Mouse (Mus musculus) R1 (cell line): ENCODE measurements at regions not wholly inside any gene's neighbourhood (a gene's known extent, or its start where the extent isn't known, plus 50 kb on each side); places are given as distances from the start of the nearest gene placed in this dataset.

Experiments used
- DNase-seq: peaks from one replicate; pipeline ENCODE4 v3.0.0-alpha.2; 2018; ENCODE audit warnings: low read depth, low spot score

- no peak for DNase-seq
Measured at GRCm38 (mm10) chr13:97360551-97360950, 119.6 kb downstream of the Enc1 start.

DNA sequence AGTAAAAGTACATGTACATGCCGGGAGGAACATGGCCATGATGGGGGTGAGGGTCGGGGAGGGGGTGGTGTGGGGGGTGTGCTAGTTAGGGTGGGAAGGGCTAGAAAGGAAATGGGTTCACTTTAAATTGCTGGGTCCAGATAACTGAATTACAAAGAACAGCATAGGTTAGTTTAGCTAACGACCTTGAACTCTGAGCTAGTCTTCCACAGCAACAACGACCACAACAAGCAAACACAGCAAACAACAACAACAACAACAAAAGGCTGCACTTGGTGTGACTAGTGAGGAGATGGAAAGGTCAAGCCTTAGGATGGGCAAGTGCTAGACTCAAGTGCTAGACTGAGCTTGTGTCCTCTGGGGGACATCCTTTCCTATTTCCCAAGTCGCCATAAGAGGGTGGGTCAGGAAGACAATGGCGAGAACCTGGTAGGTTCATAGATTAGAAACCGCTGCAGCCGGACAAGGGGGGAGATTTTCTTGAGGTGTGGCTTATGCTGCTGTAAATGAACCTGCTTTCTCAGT is 117.9 kb downstream of the Enc1 start:
- DNase-seq, result peak; percentile 94

- DNase-seq, result no peak
Measured at GRCm38 (mm10) chr13:97358261-97358660, 117.4 kb downstream of the Enc1 start.

GRCm38 (mm10) chr13:97356923-97357807 is 116.3 kb downstream of the Enc1 start:
- no peak for DNase-seq

- DNase-seq, result peak; percentile 90
Measured at GRCm38 (mm10) chr13:97355411-97355810, 114.5 kb downstream of the Enc1 start.

- no peak for DNase-seq
Measured at GRCm38 (mm10) chr13:97347696-97348095, 106.8 kb downstream of the Enc1 start.

DNA sequence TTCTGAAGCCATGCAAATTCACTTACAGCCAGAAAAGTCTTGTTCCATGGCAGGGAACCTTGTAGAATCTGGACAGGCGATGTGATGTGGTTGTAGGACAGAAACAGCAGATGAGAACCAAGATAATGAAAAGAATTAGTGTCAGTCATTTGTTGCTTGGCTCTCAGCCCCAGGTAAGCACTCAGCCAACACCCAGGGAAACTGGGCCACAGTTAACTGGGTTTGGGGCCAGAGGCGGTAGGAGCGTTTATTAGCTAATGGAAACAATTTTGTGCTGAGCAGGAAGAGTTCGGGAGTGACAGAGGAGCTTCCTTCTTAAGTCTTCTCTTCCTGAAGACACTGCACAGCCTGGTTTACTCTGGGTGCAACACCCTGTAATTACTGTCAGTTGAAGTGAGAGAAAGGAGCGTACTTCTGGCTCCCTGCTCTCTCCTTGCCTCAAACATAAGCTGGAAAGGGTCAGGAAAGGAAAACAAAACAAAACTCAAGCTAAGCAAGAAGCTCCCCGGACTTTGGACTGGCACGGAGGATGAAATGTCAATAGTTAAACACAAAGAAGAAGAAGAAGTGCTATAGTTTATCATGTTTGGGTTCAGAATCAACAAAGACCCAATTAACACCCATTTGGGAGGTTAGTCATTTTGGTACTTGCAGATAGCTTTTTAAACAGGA is 100.4 kb downstream of the Enc1 start:
- no peak for DNase-seq

DNA sequence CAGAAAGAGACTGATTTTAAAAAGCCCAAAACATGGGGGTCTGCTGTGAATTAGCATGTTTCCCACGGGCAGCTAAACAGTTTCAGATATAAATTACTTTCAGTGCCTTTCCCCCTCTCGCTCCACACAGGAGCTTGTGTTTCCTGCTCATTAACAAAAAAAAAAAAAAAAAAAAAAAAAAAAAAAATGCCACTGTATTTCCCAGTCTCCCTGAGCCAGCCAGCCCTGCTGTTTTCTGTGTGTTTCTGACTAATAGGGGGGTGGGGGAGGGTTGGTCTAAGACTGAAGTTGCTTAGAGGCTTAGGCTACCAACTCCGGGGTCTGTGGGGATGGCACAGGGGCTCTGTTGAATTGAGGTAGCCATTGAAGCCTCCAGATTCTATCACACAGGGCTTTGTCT is 97.0 kb downstream of the Enc1 start:
- DNase-seq, result no peak

GRCm38 (mm10) chr13:97337296-97337731 is 96.4 kb downstream of the Enc1 start:
- no peak for DNase-seq

- peak; percentile 76 for DNase-seq
Measured at GRCm38 (mm10) chr13:97333801-97334534, 93.1 kb downstream of the Enc1 start.

- peak; percentile 51 for DNase-seq
Measured at GRCm38 (mm10) chr13:97331072-97331471, 90.2 kb downstream of the Enc1 start.

- peak; percentile 83 for DNase-seq
Measured at GRCm38 (mm10) chr13:97321307-97321706, 80.4 kb downstream of the Enc1 start.

GRCm38 (mm10) chr13:97320756-97321155 is 79.9 kb downstream of the Enc1 start:
- peak; percentile 95 for DNase-seq

- peak; percentile 87 for DNase-seq
Measured at GRCm38 (mm10) chr13:97320298-97320697, 79.4 kb downstream of the Enc1 start.

GRCm38 (mm10) chr13:97317633-97318032 is 76.7 kb downstream of the Enc1 start:
- DNase-seq, result no peak

DNA sequence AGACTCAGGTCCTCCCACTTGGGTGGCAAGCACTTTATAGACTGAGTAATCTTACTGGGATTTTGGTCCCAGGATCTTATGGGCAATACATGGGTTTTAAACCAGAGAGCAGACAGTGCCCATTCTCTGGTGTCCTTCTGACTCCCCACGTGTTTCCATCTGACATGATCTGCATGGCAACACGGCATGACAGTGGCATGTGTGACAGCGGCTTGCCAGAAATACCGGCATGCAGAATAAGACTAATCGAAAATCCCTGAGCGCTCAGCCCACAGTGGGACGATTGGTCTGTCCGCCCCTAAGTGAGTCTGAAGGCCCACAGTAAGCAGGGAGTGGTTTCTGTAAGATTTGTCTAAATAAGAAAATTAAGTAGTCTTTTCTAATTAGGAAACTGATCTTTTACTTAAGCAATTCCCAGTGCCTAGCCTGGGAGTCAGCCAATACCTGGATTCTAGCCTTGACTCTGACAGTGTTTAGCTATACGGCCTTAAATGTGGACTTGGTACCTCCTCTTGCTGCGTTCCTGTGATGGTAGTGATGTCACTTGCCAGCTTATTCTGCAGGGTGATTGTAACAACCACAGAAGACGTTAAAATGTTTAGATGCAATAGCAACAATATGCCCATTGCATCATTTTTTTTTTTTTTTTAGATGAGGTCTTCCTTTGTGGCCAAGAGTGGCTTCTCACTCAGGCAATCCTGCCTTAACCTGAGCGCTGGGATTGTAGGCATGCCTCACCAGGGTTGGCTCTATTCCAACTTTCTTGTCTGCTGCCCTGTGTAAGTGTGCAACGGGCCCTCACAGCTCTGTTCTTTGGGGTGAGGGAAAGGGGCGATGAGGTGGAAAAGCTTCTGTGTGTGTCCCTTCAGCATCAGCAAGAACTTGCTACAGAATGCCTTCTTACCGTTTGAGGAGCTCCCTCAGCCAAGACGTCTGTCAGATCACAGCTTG is 71.8 kb downstream of the Enc1 start:
- no peak for DNase-seq

GRCm38 (mm10) chr13:97311340-97311739 is 70.4 kb downstream of the Enc1 start:
- DNase-seq, result no peak

- DNase-seq, result no peak
Measured at GRCm38 (mm10) chr13:97310855-97311189, 69.9 kb downstream of the Enc1 start.

- DNase-seq, result no peak
Measured at GRCm38 (mm10) chr13:97310186-97310854, 69.4 kb downstream of the Enc1 start.

DNA sequence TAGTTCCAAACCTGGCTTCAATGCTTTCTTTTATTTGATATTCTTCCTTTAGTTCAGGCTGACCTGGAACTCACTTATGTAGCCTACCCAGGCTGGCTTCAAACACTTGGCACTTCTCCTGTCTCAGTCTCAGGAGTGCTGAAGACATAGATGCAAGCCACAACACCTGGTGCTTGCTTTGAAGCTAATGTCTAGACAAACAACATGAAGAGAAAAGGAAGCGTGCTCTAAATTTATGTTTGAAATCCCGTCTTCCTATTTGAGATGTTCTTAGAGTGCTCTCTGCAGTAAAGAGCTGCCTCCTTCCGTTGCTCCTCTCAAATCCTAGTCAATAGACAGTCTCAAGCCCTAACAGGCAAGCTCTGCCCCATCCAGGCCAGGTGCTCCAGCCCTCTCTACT is 68.5 kb downstream of the Enc1 start:
- DNase-seq, result no peak
